Mouse (Mus musculus): ENCODE measurements at regions not wholly inside any gene's neighbourhood (a gene's known extent, or its start where the extent isn't known, plus 50 kb on each side); places are given as distances from the start of the nearest gene placed in this dataset.

DNA sequence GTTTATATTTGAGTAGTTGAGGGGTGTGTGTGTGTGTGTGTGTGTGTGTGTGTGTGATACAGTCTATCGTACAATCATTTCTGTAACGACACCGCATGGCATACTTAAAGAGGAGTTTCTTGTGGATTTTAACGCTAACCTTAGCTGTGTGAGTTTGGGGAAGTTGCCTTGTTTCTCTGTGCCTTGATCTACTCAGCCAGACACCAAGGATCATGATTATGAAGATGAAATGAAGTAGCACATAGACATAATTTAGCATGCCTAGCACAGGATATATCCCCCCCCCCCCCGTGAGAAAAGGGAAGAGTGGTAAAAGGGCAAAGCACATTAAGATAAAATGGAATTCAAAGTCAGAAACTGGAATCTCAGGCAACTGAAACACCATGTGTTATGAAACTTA is 75.6 kb upstream of the Slc38a2 start:
- no peaks in the 10 kb centered on the region for H3K9me3 ChIP-seq (ENCODE audit: low read length)
- WGBS = 87% methylated on average over 5 of the region's 5 CpGs
- H3K4me2 ChIP-seq (ENCODE audit: low read depth, low read length, poor library complexity, severe bottlenecking) = no peak overlapping the region
- no peaks in the 10 kb centered on the region for H3K27me3 ChIP-seq (ENCODE audit: insufficient read depth, low read length)
- no peaks in the 10 kb centered on the region for H3K36me3 ChIP-seq (ENCODE audit: insufficient read depth, low read length)
- ATAC-seq (ENCODE audit: low FRiP score) = no peak
- no peak overlapping the region for H3K27ac ChIP-seq (ENCODE audit: low read depth, low read length)
- no peak for TF ChIP-seq CTCF (IDR thresholded peaks at IDR 0.05)
- H3K4me1 ChIP-seq (ENCODE audit: insufficient read depth, low read length) = no peaks in the 10 kb centered on the region
- H3K4me3 ChIP-seq (ENCODE audit: low read depth, low read length) = no peak overlapping the region
- H3K9ac ChIP-seq (replicated peaks; ENCODE audit: low read length, poor library complexity, severe bottlenecking) = no peak overlapping the region
- DNase-seq (ENCODE audit: low spot score) = no peak

DNA sequence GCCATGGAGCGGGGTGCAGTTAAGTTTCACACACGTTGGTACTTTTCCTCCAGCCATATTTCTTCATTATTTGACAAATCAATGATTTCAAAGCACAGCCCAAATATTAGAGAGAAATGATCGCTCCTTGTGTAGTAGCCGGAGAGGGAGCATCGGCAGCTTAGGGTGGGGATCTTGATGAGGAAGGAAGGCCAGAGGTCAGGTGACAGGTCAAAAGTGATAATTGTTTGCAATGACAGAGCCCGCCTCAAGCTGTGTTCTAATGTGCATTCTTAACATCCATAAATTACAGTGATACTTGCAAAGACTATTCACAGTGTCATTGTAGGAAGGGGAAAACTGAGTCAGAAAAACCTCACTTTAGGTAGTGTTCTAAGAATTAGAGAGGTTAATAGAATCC is 75.1 kb upstream of the Slc38a2 start:
- Histone ChIP-seq H3K27me3 (ENCODE audit: insufficient read depth, low read length) (no peaks in the 10 kb centered on the region), H3K9ac (replicated peaks; ENCODE audit: low read length, poor library complexity, severe bottlenecking) (no peak overlapping the region), H3K4me3 (ENCODE audit: low read depth, low read length) (no peak overlapping the region), H3K4me2 (ENCODE audit: low read depth, low read length, poor library complexity, severe bottlenecking) (no peak overlapping the region), H3K4me1 (ENCODE audit: insufficient read depth, low read length) (no peaks in the 10 kb centered on the region), H3K9me3 (ENCODE audit: low read length) (no peaks in the 10 kb centered on the region), H3K36me3 (ENCODE audit: insufficient read depth, low read length) (no peaks in the 10 kb centered on the region), H3K27ac (ENCODE audit: low read depth, low read length) (no peak overlapping the region)
- no peak for TF ChIP-seq CTCF (IDR thresholded peaks at IDR 0.05)
- no peak for DNase-seq (ENCODE audit: low spot score)
- 72% methylated on average over 6 of the region's 6 CpGs for WGBS
- no peak for ATAC-seq (ENCODE audit: low FRiP score)

DNA sequence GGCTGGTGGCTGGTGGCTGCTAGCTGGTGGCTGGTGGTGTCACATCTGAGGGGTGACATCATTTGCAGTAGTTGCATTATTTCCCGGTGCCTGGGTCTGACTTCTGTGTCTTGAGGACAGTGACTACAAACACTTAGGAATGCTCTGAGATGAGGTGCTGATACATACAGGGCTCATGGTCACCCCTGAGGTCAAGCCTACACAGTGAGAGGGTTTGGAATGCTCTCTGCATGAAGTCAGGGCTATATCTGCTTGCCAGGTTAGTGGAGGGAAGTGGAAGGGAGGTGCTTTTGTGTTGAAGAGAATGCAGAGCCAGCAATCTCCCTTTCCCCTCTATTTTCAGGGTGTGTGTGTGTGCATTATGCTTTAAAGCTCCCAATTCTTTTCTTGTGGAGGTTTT is 74.1 kb upstream of the Slc38a2 start:
- WGBS = 81% methylated on average over 1 of the region's 1 CpGs
- no peak for TF ChIP-seq CTCF (IDR thresholded peaks at IDR 0.05)
- no peak for ATAC-seq (ENCODE audit: low FRiP score)
- H3K9ac ChIP-seq (replicated peaks; ENCODE audit: low read length, poor library complexity, severe bottlenecking) = no peak overlapping the region
- no peaks in the 10 kb centered on the region for H3K27me3 ChIP-seq (ENCODE audit: insufficient read depth, low read length)
- H3K9me3 ChIP-seq (ENCODE audit: low read length) = no peaks in the 10 kb centered on the region
- H3K36me3 ChIP-seq (ENCODE audit: insufficient read depth, low read length) = no peaks in the 10 kb centered on the region
- no peaks in the 10 kb centered on the region for H3K4me1 ChIP-seq (ENCODE audit: insufficient read depth, low read length)
- no peak overlapping the region for H3K4me3 ChIP-seq (ENCODE audit: low read depth, low read length)
- no peak overlapping the region for H3K27ac ChIP-seq (ENCODE audit: low read depth, low read length)
- no peak for DNase-seq (ENCODE audit: low spot score)
- H3K4me2 ChIP-seq (ENCODE audit: low read depth, low read length, poor library complexity, severe bottlenecking) = no peak overlapping the region

DNA sequence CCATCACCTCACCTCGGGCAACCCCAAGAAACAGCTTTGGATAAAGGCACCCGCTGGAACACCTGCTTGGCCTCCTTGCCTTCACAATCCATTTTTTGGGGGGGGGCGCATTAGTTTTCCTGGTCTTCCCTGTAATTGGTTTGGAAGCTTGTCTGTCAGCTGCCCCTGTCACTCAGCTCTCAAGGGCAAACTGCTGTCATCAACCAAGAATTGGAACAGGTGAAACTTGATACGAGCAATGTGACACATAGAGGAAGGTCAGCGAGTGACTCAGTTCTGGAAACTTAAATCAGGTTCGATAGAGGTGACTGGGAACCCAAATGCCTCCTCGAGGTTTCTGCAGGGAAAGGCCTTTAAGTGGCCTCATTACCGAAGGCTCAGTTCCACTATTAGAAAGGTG is 73.2 kb upstream of the Slc38a2 start:
- no peak overlapping the region for H3K27ac ChIP-seq (ENCODE audit: low read depth, low read length)
- H3K36me3 ChIP-seq (ENCODE audit: insufficient read depth, low read length) = no peaks in the 10 kb centered on the region
- TF ChIP-seq CTCF (IDR thresholded peaks at IDR 0.05) = no peak
- 91% methylated on average over 8 of the region's 8 CpGs for WGBS
- no peaks in the 10 kb centered on the region for H3K9me3 ChIP-seq (ENCODE audit: low read length)
- DNase-seq (ENCODE audit: low spot score) (no peak), ATAC-seq (ENCODE audit: low FRiP score) (no peak)
- no peak overlapping the region for H3K9ac ChIP-seq (replicated peaks; ENCODE audit: low read length, poor library complexity, severe bottlenecking)
- H3K27me3 ChIP-seq (ENCODE audit: insufficient read depth, low read length) = no peaks in the 10 kb centered on the region
- H3K4me3 ChIP-seq (ENCODE audit: low read depth, low read length) = no peak overlapping the region
- no peak overlapping the region for H3K4me2 ChIP-seq (ENCODE audit: low read depth, low read length, poor library complexity, severe bottlenecking)
- H3K4me1 ChIP-seq (ENCODE audit: insufficient read depth, low read length) = no peaks in the 10 kb centered on the region

DNA sequence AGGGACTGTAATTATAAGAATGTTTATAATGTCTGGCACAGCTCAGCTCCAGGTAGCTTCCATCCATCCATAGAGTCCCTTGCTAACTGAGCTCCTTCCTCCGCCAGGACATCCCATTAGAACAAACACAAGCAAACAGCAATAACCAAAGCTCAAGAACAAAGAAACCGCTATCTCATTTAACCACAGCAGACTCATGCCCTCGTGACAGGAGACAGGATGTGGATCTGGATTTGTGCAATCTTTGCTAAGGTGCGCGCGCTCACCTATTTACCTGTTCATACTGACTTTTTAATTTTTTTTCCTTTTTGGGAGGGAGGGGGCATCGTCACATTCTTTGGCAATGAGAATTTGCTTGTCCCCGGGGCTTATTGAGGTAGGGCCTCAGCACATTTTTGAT is 71.3 kb upstream of the Slc38a2 start:
- no peak overlapping the region for H3K9ac ChIP-seq (replicated peaks; ENCODE audit: low read length, poor library complexity, severe bottlenecking)
- WGBS = 95% methylated on average over 8 of the region's 8 CpGs
- no peak overlapping the region for H3K27ac ChIP-seq (ENCODE audit: low read depth, low read length)
- H3K27me3 ChIP-seq (ENCODE audit: insufficient read depth, low read length) = no peaks in the 10 kb centered on the region
- H3K9me3 ChIP-seq (ENCODE audit: low read length) = no peaks in the 10 kb centered on the region
- ATAC-seq (ENCODE audit: low FRiP score) (no peak), DNase-seq (ENCODE audit: low spot score) (no peak)
- no peaks in the 10 kb centered on the region for H3K36me3 ChIP-seq (ENCODE audit: insufficient read depth, low read length)
- no peaks in the 10 kb centered on the region for H3K4me1 ChIP-seq (ENCODE audit: insufficient read depth, low read length)
- H3K4me3 ChIP-seq (ENCODE audit: low read depth, low read length) = no peak overlapping the region
- H3K4me2 ChIP-seq (ENCODE audit: low read depth, low read length, poor library complexity, severe bottlenecking) = no peak overlapping the region
- TF ChIP-seq CTCF (IDR thresholded peaks at IDR 0.05) = no peak

DNA sequence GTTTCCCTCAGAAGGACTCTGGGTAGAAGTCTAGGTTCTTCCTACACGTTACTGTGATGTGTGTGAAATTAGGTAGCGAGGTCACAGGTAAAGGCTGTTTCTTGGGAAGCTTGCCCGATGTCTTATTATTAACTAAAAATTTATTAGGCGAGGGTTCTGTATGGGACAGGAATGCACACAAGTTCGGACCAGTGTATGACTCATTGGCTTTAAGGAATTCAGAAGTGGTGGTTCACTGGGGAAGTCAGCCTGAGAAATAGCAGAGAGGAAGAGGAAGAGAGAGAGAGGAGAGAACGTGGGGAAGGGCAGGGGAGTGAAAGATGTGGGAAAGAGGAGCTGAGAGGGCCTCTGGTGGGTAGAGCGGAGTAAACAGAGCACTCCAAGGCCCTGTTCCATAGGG is 70.8 kb upstream of the Slc38a2 start:
- ATAC-seq (ENCODE audit: low FRiP score) (no peak), DNase-seq (ENCODE audit: low spot score) (no peak)
- WGBS = 88% methylated on average over 7 of the region's 7 CpGs
- no peak for TF ChIP-seq CTCF (IDR thresholded peaks at IDR 0.05)
- Histone ChIP-seq H3K27ac (ENCODE audit: low read depth, low read length) (no peak overlapping the region), H3K9ac (replicated peaks; ENCODE audit: low read length, poor library complexity, severe bottlenecking) (no peak overlapping the region), H3K36me3 (ENCODE audit: insufficient read depth, low read length) (no peaks in the 10 kb centered on the region), H3K9me3 (ENCODE audit: low read length) (no peaks in the 10 kb centered on the region), H3K4me2 (ENCODE audit: low read depth, low read length, poor library complexity, severe bottlenecking) (no peak overlapping the region), H3K27me3 (ENCODE audit: insufficient read depth, low read length) (no peaks in the 10 kb centered on the region), H3K4me1 (ENCODE audit: insufficient read depth, low read length) (no peaks in the 10 kb centered on the region), H3K4me3 (ENCODE audit: low read depth, low read length) (no peak overlapping the region)

DNA sequence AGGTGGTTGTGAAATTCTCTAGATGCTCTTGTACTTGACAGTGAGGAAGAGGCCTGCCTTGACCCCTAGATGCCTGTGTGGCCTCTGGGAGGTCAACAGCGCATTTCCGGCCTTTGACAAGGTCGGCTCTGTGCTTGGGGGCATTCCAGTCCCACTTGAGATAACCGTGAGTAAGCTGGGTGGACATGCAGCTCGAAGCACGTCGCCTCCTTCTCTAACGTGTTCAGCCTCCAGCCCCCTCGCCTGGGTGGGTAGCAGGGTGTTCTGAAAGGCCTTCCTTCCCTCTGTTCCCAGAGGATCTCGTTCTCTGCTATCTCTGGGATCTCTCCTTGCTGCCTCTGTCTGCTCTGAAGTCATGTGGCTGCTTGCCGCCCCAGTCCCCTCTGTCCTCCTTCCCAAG is 70.2 kb upstream of the Slc38a2 start:
- WGBS = 92% methylated on average over 11 of the region's 11 CpGs
- Histone ChIP-seq H3K9ac (replicated peaks; ENCODE audit: low read length, poor library complexity, severe bottlenecking) (no peak overlapping the region), H3K36me3 (ENCODE audit: insufficient read depth, low read length) (no peaks in the 10 kb centered on the region), H3K9me3 (ENCODE audit: low read length) (no peaks in the 10 kb centered on the region), H3K27ac (ENCODE audit: low read depth, low read length) (no peak overlapping the region), H3K27me3 (ENCODE audit: insufficient read depth, low read length) (no peaks in the 10 kb centered on the region), H3K4me2 (ENCODE audit: low read depth, low read length, poor library complexity, severe bottlenecking) (no peak overlapping the region), H3K4me3 (ENCODE audit: low read depth, low read length) (no peak overlapping the region), H3K4me1 (ENCODE audit: insufficient read depth, low read length) (no peaks in the 10 kb centered on the region)
- no peak for ATAC-seq (ENCODE audit: low FRiP score)
- TF ChIP-seq CTCF (IDR thresholded peaks at IDR 0.05) = no peak
- no peak for DNase-seq (ENCODE audit: low spot score)
